Mouse (Mus musculus): ENCODE measurements around the gene Gpa33. TPM values are rescaled to one million over a fixed set of nuclear protein-coding genes. Genes with fewer than 3 reads are reported as not detected.
A peak's percentile ranks its signal among the peaks of the same experiment; 100 is the strongest.

Gpa33 gene
- polyA plus RNA-seq, 1 experiment from 2014 or later, result 161 TPM

DNA sequence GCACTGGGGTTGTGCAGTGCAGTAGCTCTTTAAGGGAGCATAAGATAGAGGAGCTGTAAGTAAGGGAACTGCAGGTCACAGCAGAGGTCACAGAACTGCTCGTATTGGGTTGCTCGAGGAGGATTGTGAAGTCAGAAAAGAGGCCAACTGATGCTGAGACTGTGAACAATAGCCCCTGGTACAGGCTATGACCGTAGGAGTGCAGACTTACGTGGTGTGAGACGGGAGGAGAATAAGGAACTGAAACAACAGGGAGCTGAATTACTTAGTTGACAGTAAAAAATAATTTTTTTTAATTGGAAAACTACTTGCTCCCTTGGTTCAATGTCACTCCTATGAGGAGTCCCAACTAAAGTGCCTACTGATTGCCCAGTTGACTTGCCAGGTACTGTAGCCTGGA is 74.1 kb downstream of the Gpa33 start:
- Histone ChIP-seq H3K27me3 (replicated peaks; ENCODE audit: control insufficient read depth, insufficient read depth, low read length) (no peaks in the 10 kb centered on the region), H3K4me1 (replicated peaks; ENCODE audit: control insufficient read depth, insufficient read depth, low read length) (no peaks in the 10 kb centered on the region), H3K36me3 (ENCODE audit: control insufficient read depth, insufficient read depth) (no peaks in the 10 kb centered on the region), H3K9ac (ENCODE audit: low read depth, low read length) (no peak overlapping the region), H3K4me2 (replicated peaks; ENCODE audit: low read depth) (no peak overlapping the region), H3K4me3 (ENCODE audit: low read depth, low read length) (no peak overlapping the region), H3K9me3 (ENCODE audit: control insufficient read depth) (no peaks in the 10 kb centered on the region), H3K27ac (ENCODE audit: low read depth, low read length) (no peak overlapping the region)
- TF ChIP-seq CTCF (IDR thresholded peaks at IDR 0.05; ENCODE audit: low read depth), result no peak
- ATAC-seq, result no peak
- WGBS, result 58% methylated on average over 5 of the region's 5 CpGs

DNA sequence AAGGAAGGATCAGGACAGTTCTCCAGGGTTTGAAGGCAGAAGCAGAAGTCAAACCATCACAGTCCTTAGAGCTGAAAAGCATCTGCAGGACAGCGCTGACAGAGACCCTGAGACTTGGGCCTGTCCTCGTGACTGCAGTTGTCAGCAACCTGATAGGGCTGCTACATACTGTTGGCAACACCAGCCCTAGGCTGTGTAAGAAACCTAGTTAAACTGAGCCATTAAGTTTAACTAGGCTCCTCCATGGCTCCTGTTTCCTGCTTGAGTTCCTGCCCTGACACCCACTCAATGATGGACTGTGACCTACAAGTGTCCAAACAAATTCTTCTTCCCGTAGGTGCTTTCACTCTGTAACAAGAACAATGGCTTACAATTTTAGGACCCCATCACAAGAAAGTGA is 75.1 kb downstream of the Gpa33 start:
- no peaks in the 10 kb centered on the region for H3K4me1 ChIP-seq (replicated peaks; ENCODE audit: control insufficient read depth, insufficient read depth, low read length)
- H3K36me3 ChIP-seq (ENCODE audit: control insufficient read depth, insufficient read depth), result no peaks in the 10 kb centered on the region
- H3K27me3 ChIP-seq (replicated peaks; ENCODE audit: control insufficient read depth, insufficient read depth, low read length), result no peaks in the 10 kb centered on the region
- ATAC-seq, result no peak
- H3K9me3 ChIP-seq (ENCODE audit: control insufficient read depth), result no peaks in the 10 kb centered on the region
- no peak overlapping the region for H3K4me3 ChIP-seq (ENCODE audit: low read depth, low read length)
- no peak overlapping the region for H3K9ac ChIP-seq (ENCODE audit: low read depth, low read length)
- no peak overlapping the region for H3K4me2 ChIP-seq (replicated peaks; ENCODE audit: low read depth)
- no peak for TF ChIP-seq CTCF (IDR thresholded peaks at IDR 0.05; ENCODE audit: low read depth)
- H3K27ac ChIP-seq (ENCODE audit: low read depth, low read length), result no peak overlapping the region
- WGBS, result 74% methylated on average over 3 of the region's 3 CpGs

DNA sequence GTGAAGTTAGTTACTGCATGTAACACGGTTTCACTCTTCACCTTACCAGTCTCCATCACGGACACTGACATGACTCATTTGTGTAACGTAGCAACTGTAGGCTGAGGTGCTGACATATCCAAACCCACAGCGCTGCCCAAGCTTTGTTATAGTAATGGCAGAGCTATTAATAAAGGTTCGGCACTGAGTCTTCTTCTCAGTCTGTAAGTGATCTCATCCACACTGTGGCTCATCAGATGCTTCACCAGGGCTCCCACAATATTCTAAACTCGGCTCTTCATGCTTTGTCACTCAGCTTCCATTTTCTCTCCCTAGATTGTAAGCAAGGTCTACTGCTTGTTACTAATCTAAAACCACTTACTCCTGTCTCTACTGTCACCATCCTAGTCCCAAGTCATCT is 79.3 kb downstream of the Gpa33 start:
- no peaks in the 10 kb centered on the region for H3K36me3 ChIP-seq (ENCODE audit: control insufficient read depth, insufficient read depth)
- no peaks in the 10 kb centered on the region for H3K9me3 ChIP-seq (ENCODE audit: control insufficient read depth)
- H3K4me1 ChIP-seq (replicated peaks; ENCODE audit: control insufficient read depth, insufficient read depth, low read length), result no peaks in the 10 kb centered on the region
- H3K27me3 ChIP-seq (replicated peaks; ENCODE audit: control insufficient read depth, insufficient read depth, low read length), result no peaks in the 10 kb centered on the region
- no peak overlapping the region for H3K27ac ChIP-seq (ENCODE audit: low read depth, low read length)
- H3K4me3 ChIP-seq (ENCODE audit: low read depth, low read length), result no peak overlapping the region
- H3K4me2 ChIP-seq (replicated peaks; ENCODE audit: low read depth), result no peak overlapping the region
- no peak overlapping the region for H3K9ac ChIP-seq (ENCODE audit: low read depth, low read length)
- 82% methylated on average over 6 of the region's 6 CpGs for WGBS
- no peak for ATAC-seq
- TF ChIP-seq CTCF (IDR thresholded peaks at IDR 0.05; ENCODE audit: low read depth), result no peak

DNA sequence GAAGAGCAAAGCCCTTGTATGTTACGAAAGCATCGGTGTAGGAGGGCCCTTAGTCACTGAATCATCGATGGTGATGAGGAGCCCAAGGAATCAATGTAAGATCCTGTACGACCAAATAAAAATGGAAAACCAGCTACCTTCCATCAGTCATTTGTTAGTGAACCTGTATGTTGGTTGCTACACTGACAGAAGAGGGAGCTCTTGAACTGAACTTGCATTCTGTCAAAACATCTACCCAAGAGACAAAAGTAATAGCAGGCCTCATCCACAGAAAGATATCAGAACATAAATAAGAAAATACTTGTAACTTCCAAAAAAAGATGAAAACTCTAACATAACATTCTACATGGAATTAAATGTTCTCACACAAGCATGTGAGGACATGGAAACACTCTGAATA is 84.1 kb downstream of the Gpa33 start:
- Histone ChIP-seq H3K4me2 (replicated peaks; ENCODE audit: low read depth) (no peak overlapping the region), H3K27ac (ENCODE audit: low read depth, low read length) (no peak overlapping the region), H3K4me1 (replicated peaks; ENCODE audit: control insufficient read depth, insufficient read depth, low read length) (no peaks in the 10 kb centered on the region), H3K36me3 (ENCODE audit: control insufficient read depth, insufficient read depth) (no peaks in the 10 kb centered on the region), H3K9ac (ENCODE audit: low read depth, low read length) (no peak overlapping the region), H3K4me3 (ENCODE audit: low read depth, low read length) (no peak overlapping the region), H3K27me3 (replicated peaks; ENCODE audit: control insufficient read depth, insufficient read depth, low read length) (no peaks in the 10 kb centered on the region), H3K9me3 (ENCODE audit: control insufficient read depth) (no peaks in the 10 kb centered on the region)
- 84% methylated on average over 4 of the region's 4 CpGs for WGBS
- TF ChIP-seq CTCF (IDR thresholded peaks at IDR 0.05; ENCODE audit: low read depth), result peak; percentile 57
- ATAC-seq, result no peak

Other genes with a start within 250 kb of the Gpa33 start
- gene Pou2f1, start 127.6 kb upstream of the Gpa33 start, polyA plus RNA-seq (2015; fragmentation: Nextera tagmentation; extraction: Ambion mirVana), result 6.1 and 6.9 TPM in 2 replicates
- 0.61 and 0.99 TPM in 2 replicates for gene Dusp27, start 2.3 kb upstream of the Gpa33 start, polyA plus RNA-seq (2015; fragmentation: Nextera tagmentation; extraction: Ambion mirVana)
- gene Mael, start 108.5 kb downstream of the Gpa33 start, polyA plus RNA-seq (2015; fragmentation: Nextera tagmentation; extraction: Ambion mirVana), result not detected in 2 replicates
- 0.43 and 0.60 TPM in 2 replicates for gene Ildr2, start 123.9 kb downstream of the Gpa33 start, polyA plus RNA-seq (2015; fragmentation: Nextera tagmentation; extraction: Ambion mirVana)
- gene Tada1, start 248.9 kb downstream of the Gpa33 start, polyA plus RNA-seq (2015; fragmentation: Nextera tagmentation; extraction: Ambion mirVana), result 18.1 and 19.4 TPM in 2 replicates

Data from intestine, postnatal 0 days (tissue).